Mouse (Mus musculus): ENCODE measurements at regions not wholly inside any gene's neighbourhood (a gene's known extent, or its start where the extent isn't known, plus 50 kb on each side); places are given as distances from the start of the nearest gene placed in this dataset.

- TF ChIP-seq POLR2A (IDR thresholded peaks at IDR 0.05; ENCODE audit: insufficient read length, low read depth): no peak
- no peak for TF ChIP-seq SRF (IDR thresholded peaks at IDR 0.05; ENCODE audit: control insufficient read depth, insufficient read length, low read depth)
- TF ChIP-seq TCF12 (IDR thresholded peaks at IDR 0.05; ENCODE audit: insufficient read depth, poor library complexity, severe bottlenecking): no peak
- no peak for TF ChIP-seq USF1 (IDR thresholded peaks at IDR 0.05; ENCODE audit: low read depth)
- no peak for TF ChIP-seq REST (IDR thresholded peaks at IDR 0.05; ENCODE audit: insufficient read depth, insufficient read length)
- no peak for TF ChIP-seq MAX (IDR thresholded peaks at IDR 0.05; ENCODE audit: low read depth)
- no peak for TF ChIP-seq MYOG (IDR thresholded peaks at IDR 0.05; ENCODE audit: control insufficient read depth in 1 of 3, insufficient read depth in 1 of 3, insufficient read length in 2 of 3, low read depth in 2 of 3)
- no peak for TF ChIP-seq POLR2AphosphoS2 (IDR thresholded peaks at IDR 0.05; ENCODE audit: insufficient read length, low read depth)
- no peak for TF ChIP-seq MYOD1 (IDR thresholded peaks at IDR 0.05; ENCODE audit: control insufficient read depth in 1 of 3, insufficient read length in 2 of 3, low read depth in 2 of 3)
- no peak for TF ChIP-seq CEBPB (IDR thresholded peaks at IDR 0.05; ENCODE audit: insufficient read depth, poor library complexity, severe bottlenecking)
- TF ChIP-seq TCF3 (IDR thresholded peaks at IDR 0.05; ENCODE audit: insufficient read length, low read depth): no peak
- no peak for TF ChIP-seq E2F4 (IDR thresholded peaks at IDR 0.05; ENCODE audit: insufficient read depth)
Observed at GRCm38 (mm10) chr7:72408409-72408986, 102.1 kb upstream of the Mctp2 start.
